Mouse (Mus musculus) limb, embryonic 13.5 days (tissue): ENCODE results near the gene Fancg. TPM values are rescaled to one million over a fixed set of nuclear protein-coding genes. Genes with fewer than 3 reads are reported as not detected.

Experiments used
- ATAC-seq: fragments of 200-750 bp; cut with Nextera tagmentation; 2 replicates; pipeline ENCODE4 v1.8.0; 2017; ENCODE audit warnings: low read depth, moderate number of reproducible peaks, moderate TSS enrichment; ENCODE audit not compliant: low FRiP score
- H3K27ac ChIP-seq: fragments of 300-500 bp; sonication (generic); 2 replicates; pipeline ENCODE4 v1.5.1; 2015; ENCODE audit warnings: inconsistent platforms, mild to moderate bottlenecking, moderate library complexity
- H3K27me3 ChIP-seq: fragments of 300-500 bp; sonication (generic); 2 replicates; pipeline ENCODE4 v1.6.1; 2015; ENCODE audit warnings: mild to moderate bottlenecking, inconsistent platforms
- H3K36me3 ChIP-seq: fragments of 300-500 bp; sonication (generic); 2 replicates; pipeline ENCODE4 v1.6.1; 2015; ENCODE audit warnings: inconsistent platforms, mild to moderate bottlenecking, moderate library complexity
- H3K4me1 ChIP-seq: fragments of 300-500 bp; sonication (generic); 2 replicates; pipeline ENCODE4 v1.6.1; 2015; ENCODE audit warnings: inconsistent platforms
- H3K4me2 ChIP-seq: fragments of 300-500 bp; sonication (generic); replicated peaks from 2 replicates; pipeline ENCODE4 v1.6.1; 2015; ENCODE audit warnings: inconsistent platforms, mild to moderate bottlenecking, moderate library complexity
- H3K4me3 ChIP-seq: fragments of 300-500 bp; sonication (generic); 2 replicates; pipeline ENCODE4 v1.5.1; 2015; ENCODE audit warnings: moderate library complexity, mild to moderate bottlenecking, inconsistent platforms
- H3K9ac ChIP-seq: fragments of 300-500 bp; sonication (generic); 2 replicates; pipeline ENCODE4 v1.6.1; 2015; ENCODE audit warnings: mild to moderate bottlenecking, inconsistent platforms
- H3K9me3 ChIP-seq: fragments of 300-500 bp; sonication (generic); 2 replicates; pipeline ENCODE4 v1.6.1; 2016; ENCODE audit warnings: inconsistent platforms
- WGBS: fragments of 180-500 bp; shearing (Covaris S2); methylation state at CpG from one replicate; pipeline ENCODE4 v1.1.7; 2015; 5-methylcytosine and 5-hydroxymethylcytosine counted together
- polyA plus RNA-seq: library from polyadenylated mRNA; unstranded; fragments of >200 nt; fragmentation: Nextera tagmentation; extraction: Ambion mirVana; gene quantifications from 2 replicates; pipeline ENCODE4 v1.2.1, GENCODE M21; 2015

The Fancg gene
- polyA plus RNA-seq, 1 experiment from 2014 or later = 19.5 TPM

DNA sequence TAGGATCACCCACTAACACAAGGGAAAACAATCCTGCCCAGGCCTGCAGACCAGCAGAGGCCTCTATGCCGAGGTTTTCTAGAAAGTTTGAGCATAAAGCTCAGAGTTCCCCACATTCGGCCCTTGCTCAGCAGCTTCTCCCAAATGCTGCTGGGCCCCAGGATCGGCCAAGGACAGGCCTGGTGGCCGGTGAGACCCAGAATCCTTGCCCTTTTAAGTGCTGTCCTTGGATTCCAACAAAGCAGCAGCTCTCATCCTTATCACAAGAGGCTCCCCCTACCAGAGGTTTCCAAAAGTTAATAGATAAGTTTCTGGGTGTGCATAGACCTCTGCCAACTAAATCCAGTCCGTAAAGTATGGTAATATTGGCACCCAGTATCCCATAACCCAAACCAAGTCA lies 36.4 kb downstream of the Fancg start:
- H3K9ac ChIP-seq = no peak overlapping the region
- no peak overlapping the region for H3K27ac ChIP-seq
- H3K9me3 ChIP-seq = no peaks in the 10 kb centered on the region
- no peak for ATAC-seq
- peaks cover 14% of the 10 kb centered on the region for H3K36me3 ChIP-seq
- no peaks in the 10 kb centered on the region for H3K27me3 ChIP-seq
- no peak overlapping the region for H3K4me2 ChIP-seq
- no peaks in the 10 kb centered on the region for H3K4me1 ChIP-seq
- 79% methylated on average over 5 of the region's 5 CpGs for WGBS
- no peak overlapping the region for H3K4me3 ChIP-seq

- WGBS = 56% methylated on average over 4 of the region's 4 CpGs
- ATAC-seq = no peak
- Histone ChIP-seq H3K4me2 (no peak overlapping the region), H3K9ac (no peak overlapping the region), H3K4me1 (no peaks in the 10 kb centered on the region), H3K27ac (no peak overlapping the region), H3K4me3 (no peak overlapping the region), H3K27me3 (no peaks in the 10 kb centered on the region), H3K9me3 (no peaks in the 10 kb centered on the region), H3K36me3 (peaks cover 7% of the 10 kb centered on the region)
Observed at GRCm38 (mm10) chr4:42972952-42973351, 37.4 kb downstream of the Fancg start.

GRCm38 (mm10) chr4:42969304-42969703 lies 41.0 kb downstream of the Fancg start, which contains the start of gene 1700022I11Rik:
Gene 1700022I11Rik, plus strand, starts transcription at chr4:42969604.
- no peaks in the 10 kb centered on the region for H3K36me3 ChIP-seq
- no peak within 1 kb of the TSS for H3K9ac ChIP-seq
- H3K4me2 ChIP-seq = no peak within 1 kb of the TSS
- no peak within 1 kb of the TSS for H3K4me3 ChIP-seq
- peaks cover 4% of the 10 kb centered on the region; the same call in 1 of the 2 replicates for H3K4me1 ChIP-seq
- no peak within 1 kb of the TSS for H3K27ac ChIP-seq
- no peaks in the 10 kb centered on the region for H3K9me3 ChIP-seq
- no peaks in the 10 kb centered on the region for H3K27me3 ChIP-seq
- 85% methylated on average over 4 of the region's 4 CpGs for WGBS
- no peak for ATAC-seq

- Histone ChIP-seq H3K4me3 (no peak overlapping the region), H3K4me2 (peak overlapping the region; percentile 38), H3K36me3 (no peaks in the 10 kb centered on the region), H3K9me3 (no peaks in the 10 kb centered on the region), H3K27ac (no peak overlapping the region), H3K9ac (no peak overlapping the region), H3K27me3 (no peaks in the 10 kb centered on the region), H3K4me1 (peaks cover 4% of the 10 kb centered on the region; the same call in 1 of the 2 replicates)
- 15% methylated on average over 12 of the region's 12 CpGs for WGBS
- ATAC-seq = no peak
Observed at GRCm38 (mm10) chr4:42965039-42965719, 45.1 kb downstream of the Fancg start.

GRCm38 (mm10) chr4:42963480-42963879 lies 46.8 kb downstream of the Fancg start:
- Histone ChIP-seq H3K9ac (no peak overlapping the region), H3K4me2 (no peak overlapping the region), H3K9me3 (no peaks in the 10 kb centered on the region), H3K27ac (no peak overlapping the region), H3K36me3 (peaks cover 1% of the 10 kb centered on the region; the same call in 1 of the 2 replicates), H3K27me3 (no peaks in the 10 kb centered on the region), H3K4me1 (peaks cover 4% of the 10 kb centered on the region; the same call in 1 of the 2 replicates), H3K4me3 (no peak overlapping the region)
- no peak for ATAC-seq
- 94% methylated on average over 2 of the region's 2 CpGs for WGBS

GRCm38 (mm10) chr4:42961592-42961991 lies 48.7 kb downstream of the Fancg start:
- Histone ChIP-seq H3K9me3 (no peaks in the 10 kb centered on the region), H3K4me1 (peaks cover 4% of the 10 kb centered on the region; the same call in 1 of the 2 replicates), H3K4me2 (no peak overlapping the region), H3K4me3 (no peak overlapping the region), H3K9ac (no peak overlapping the region), H3K27me3 (no peaks in the 10 kb centered on the region), H3K27ac (no peak overlapping the region), H3K36me3 (peaks cover 20% of the 10 kb centered on the region)
- WGBS = 28% methylated on average over 4 of the region's 4 CpGs
- no peak for ATAC-seq

- Histone ChIP-seq H3K36me3 (peaks cover 25% of the 10 kb centered on the region), H3K4me2 (no peak overlapping the region), H3K4me1 (no peaks in the 10 kb centered on the region), H3K27ac (no peak overlapping the region), H3K9ac (no peak overlapping the region), H3K4me3 (no peak overlapping the region), H3K27me3 (no peaks in the 10 kb centered on the region), H3K9me3 (no peaks in the 10 kb centered on the region)
- ATAC-seq = no peak; the same call in 1 of the 2 replicates
- 65% methylated on average over 4 of the region's 4 CpGs for WGBS
Observed at GRCm38 (mm10) chr4:42959382-42959781, 50.9 kb downstream of the Fancg start.

GRCm38 (mm10) chr4:42958942-42959341 lies 51.4 kb downstream of the Fancg start:
- H3K9me3 ChIP-seq = no peaks in the 10 kb centered on the region
- ATAC-seq = no peak; the same call in 1 of the 2 replicates
- WGBS = 73% methylated on average over 8 of the region's 8 CpGs

DNA sequence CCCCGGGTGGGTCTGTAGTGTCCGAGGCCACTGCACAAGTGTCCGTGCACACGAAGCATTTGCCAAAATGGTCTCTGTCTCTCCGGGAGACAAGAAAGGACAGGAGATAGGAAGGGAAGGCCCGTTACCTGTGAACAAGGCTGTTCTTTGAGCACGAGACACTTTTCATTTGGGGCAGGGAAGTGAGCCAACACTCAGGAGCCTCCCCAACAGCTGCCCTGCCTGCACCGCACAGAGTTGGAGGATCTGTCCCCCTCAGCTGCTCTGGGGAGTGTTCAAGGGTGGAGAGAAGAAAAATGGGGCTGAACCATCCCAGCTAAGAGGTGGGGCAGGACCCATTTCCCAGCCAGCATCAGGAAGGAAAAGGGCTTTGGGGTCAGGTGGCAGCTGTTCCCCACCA lies 52.3 kb downstream of the Fancg start:
- Histone ChIP-seq H3K36me3 (peaks cover 32% of the 10 kb centered on the region), H3K9me3 (no peaks in the 10 kb centered on the region), H3K4me3 (no peak overlapping the region), H3K9ac (no peak overlapping the region), H3K27ac (no peak overlapping the region), H3K4me1 (peaks cover 10% of the 10 kb centered on the region), H3K27me3 (no peaks in the 10 kb centered on the region), H3K4me2 (no peak overlapping the region)
- ATAC-seq = no peak
- WGBS = 91% methylated on average over 8 of the region's 8 CpGs

More at GRCm38 (mm10) chr4:42958942-42959341, 51.4 kb downstream of the Fancg start:
- no peak overlapping the region for H3K4me3 ChIP-seq
- no peak overlapping the region for H3K4me2 ChIP-seq
- H3K9ac ChIP-seq = no peak overlapping the region
- H3K27ac ChIP-seq = no peak overlapping the region
- H3K36me3 ChIP-seq = peaks cover 25% of the 10 kb centered on the region
- H3K4me1 ChIP-seq = peaks cover under 1% of the 10 kb centered on the region; the same call in 1 of the 2 replicates
- no peaks in the 10 kb centered on the region for H3K27me3 ChIP-seq

GRCm38 (mm10) chr4:42957306-42957705 lies 53.0 kb downstream of the Fancg start:
- peaks cover 15% of the 10 kb centered on the region for H3K4me1 ChIP-seq
- H3K27me3 ChIP-seq = no peaks in the 10 kb centered on the region
- H3K4me2 ChIP-seq = no peak overlapping the region
- H3K27ac ChIP-seq = no peak overlapping the region
- H3K9ac ChIP-seq = no peak overlapping the region
- peaks cover 32% of the 10 kb centered on the region for H3K36me3 ChIP-seq
- H3K9me3 ChIP-seq = no peaks in the 10 kb centered on the region
- ATAC-seq = no peak
- H3K4me3 ChIP-seq = no peak overlapping the region
- WGBS = 84% methylated on average over 11 of the region's 11 CpGs

- H3K4me1 ChIP-seq = peaks cover 21% of the 10 kb centered on the region
- H3K27ac ChIP-seq = no peak overlapping the region
- H3K9me3 ChIP-seq = no peaks in the 10 kb centered on the region
- no peak overlapping the region for H3K4me3 ChIP-seq
- no peak for ATAC-seq
- H3K9ac ChIP-seq = no peak overlapping the region
- peaks cover 32% of the 10 kb centered on the region for H3K36me3 ChIP-seq
- H3K27me3 ChIP-seq = no peaks in the 10 kb centered on the region
- no peak overlapping the region for H3K4me2 ChIP-seq
- 92% methylated on average over 17 of the region's 17 CpGs for WGBS
Observed at GRCm38 (mm10) chr4:42956581-42956980, 53.7 kb downstream of the Fancg start.

DNA sequence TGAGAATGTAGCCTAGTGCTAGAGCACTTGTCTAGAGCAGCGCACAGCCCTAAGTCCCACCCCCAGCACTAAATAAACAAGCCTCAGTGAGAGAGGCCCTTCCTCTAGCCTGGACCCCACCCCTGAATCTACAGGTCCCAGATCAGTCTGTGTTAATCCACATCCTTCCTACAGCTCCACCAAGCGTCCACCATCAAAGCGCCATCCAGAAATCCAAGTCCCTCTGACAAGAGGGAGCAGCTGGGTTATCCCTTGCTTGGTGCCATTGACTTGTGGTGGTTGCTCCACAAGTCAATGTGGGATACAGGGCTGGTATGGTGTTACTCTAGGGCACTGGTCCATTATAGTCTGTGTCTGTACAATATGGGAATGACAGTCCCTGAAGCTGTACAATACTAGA lies 55.1 kb downstream of the Fancg start:
- Histone ChIP-seq H3K4me2 (no peak overlapping the region), H3K36me3 (peaks cover 32% of the 10 kb centered on the region), H3K27ac (no peak overlapping the region), H3K4me1 (peaks cover 34% of the 10 kb centered on the region), H3K9me3 (no peaks in the 10 kb centered on the region), H3K4me3 (no peak overlapping the region), H3K9ac (no peak overlapping the region), H3K27me3 (no peaks in the 10 kb centered on the region)
- ATAC-seq = no peak
- WGBS = 94% methylated on average over 3 of the region's 3 CpGs

- WGBS = 8% methylated on average over 10 of the region's 10 CpGs
- H3K4me2 ChIP-seq = no peak overlapping the region
- no peak overlapping the region for H3K27ac ChIP-seq
- H3K9me3 ChIP-seq = no peaks in the 10 kb centered on the region
- H3K27me3 ChIP-seq = no peaks in the 10 kb centered on the region
- H3K4me3 ChIP-seq = no peak overlapping the region
- H3K36me3 ChIP-seq = peaks cover 32% of the 10 kb centered on the region
- peaks cover 37% of the 10 kb centered on the region for H3K4me1 ChIP-seq
- ATAC-seq = no peak
- H3K9ac ChIP-seq = no peak overlapping the region
Observed at GRCm38 (mm10) chr4:42954297-42954696, 56.0 kb downstream of the Fancg start.
